Mouse (Mus musculus): Measurements from ENCODE around the gene Mdm2. TPM values are rescaled to one million over a fixed set of nuclear protein-coding genes. Genes with fewer than 3 reads are reported as not detected.

The Mdm2 gene
- total and polyA plus RNA-seq, 2 experiments: 18.2 to 24.6 TPM

- DNase-seq (ENCODE audit: extremely low read depth, low read depth, low spot score): no peak
- TF ChIP-seq POLR2A (IDR thresholded peaks at IDR 0.05; ENCODE audit: extremely low read depth, insufficient read depth, low read length): no peak
- Histone ChIP-seq H3K79me2 (ENCODE audit: control insufficient read depth, insufficient read depth, low read length) (no peaks in the 10 kb centered on the region), H3K4me1 (ENCODE audit: control insufficient read depth, insufficient read depth, low read length) (peaks cover 5% of the 10 kb centered on the region), H3K27ac (replicated peaks; ENCODE audit: insufficient read depth, low read depth, low read length) (no peak overlapping the region), H3K4me3 (ENCODE audit: insufficient read depth, low read depth, low read length) (no peak overlapping the region), H3K9ac (ENCODE audit: low read depth, low read length) (no peak overlapping the region), H3K36me3 (ENCODE audit: control insufficient read depth, insufficient read depth, low read length) (no peaks in the 10 kb centered on the region), H3K27me3 (ENCODE audit: control insufficient read depth, insufficient read depth, low read length) (no peaks in the 10 kb centered on the region)
- 87% methylated on average over 8 of the region's 8 CpGs for WGBS
These were observed 57.4 kb downstream of the Mdm2 start for GRCm38 (mm10) chr10:117652930-117653778.

GRCm38 (mm10) chr10:117652378-117652774 lies 58.2 kb downstream of the Mdm2 start:
- no peaks in the 10 kb centered on the region for H3K36me3 ChIP-seq (ENCODE audit: control insufficient read depth, insufficient read depth, low read length)
- H3K4me3 ChIP-seq (ENCODE audit: insufficient read depth, low read depth, low read length): no peak overlapping the region
- WGBS: 87% methylated on average over 4 of the region's 4 CpGs
- H3K4me1 ChIP-seq (ENCODE audit: control insufficient read depth, insufficient read depth, low read length): peaks cover 5% of the 10 kb centered on the region
- no peak for TF ChIP-seq CTCF (IDR thresholded peaks at IDR 0.05; ENCODE audit: low read depth, low read length)
- DNase-seq (ENCODE audit: extremely low read depth, low read depth, low spot score): no peak
- no peaks in the 10 kb centered on the region for H3K27me3 ChIP-seq (ENCODE audit: control insufficient read depth, insufficient read depth, low read length)
- no peak overlapping the region for H3K9ac ChIP-seq (ENCODE audit: low read depth, low read length)
- no peaks in the 10 kb centered on the region for H3K79me2 ChIP-seq (ENCODE audit: control insufficient read depth, insufficient read depth, low read length)
- H3K27ac ChIP-seq (replicated peaks; ENCODE audit: insufficient read depth, low read depth, low read length): no peak overlapping the region

- TF ChIP-seq CTCF (IDR thresholded peaks at IDR 0.05; ENCODE audit: low read depth, low read length): no peak
- no peak for TF ChIP-seq POLR2A (IDR thresholded peaks at IDR 0.05; ENCODE audit: extremely low read depth, insufficient read depth, low read length)
- 80% methylated on average over 10 of the region's 10 CpGs for WGBS
- no peaks in the 10 kb centered on the region for H3K79me2 ChIP-seq (ENCODE audit: control insufficient read depth, insufficient read depth, low read length)
- no peak overlapping the region for H3K9ac ChIP-seq (ENCODE audit: low read depth, low read length)
- DNase-seq (ENCODE audit: extremely low read depth, low read depth, low spot score): no peak
- no peak overlapping the region for H3K4me3 ChIP-seq (ENCODE audit: insufficient read depth, low read depth, low read length)
- no peaks in the 10 kb centered on the region for H3K36me3 ChIP-seq (ENCODE audit: control insufficient read depth, insufficient read depth, low read length)
- H3K27me3 ChIP-seq (ENCODE audit: control insufficient read depth, insufficient read depth, low read length): no peaks in the 10 kb centered on the region
- H3K27ac ChIP-seq (replicated peaks; ENCODE audit: insufficient read depth, low read depth, low read length): no peak overlapping the region
- H3K4me1 ChIP-seq (ENCODE audit: control insufficient read depth, insufficient read depth, low read length): peaks cover 5% of the 10 kb centered on the region
These were observed 58.8 kb downstream of the Mdm2 start for GRCm38 (mm10) chr10:117651587-117652377.

GRCm38 (mm10) chr10:117650725-117651124 lies 59.8 kb downstream of the Mdm2 start:
- 90% methylated on average over 7 of the region's 7 CpGs for WGBS
- H3K36me3 ChIP-seq (ENCODE audit: control insufficient read depth, insufficient read depth, low read length): no peaks in the 10 kb centered on the region
- no peaks in the 10 kb centered on the region for H3K27me3 ChIP-seq (ENCODE audit: control insufficient read depth, insufficient read depth, low read length)
- no peaks in the 10 kb centered on the region for H3K79me2 ChIP-seq (ENCODE audit: control insufficient read depth, insufficient read depth, low read length)
- H3K4me1 ChIP-seq (ENCODE audit: control insufficient read depth, insufficient read depth, low read length): peaks cover 5% of the 10 kb centered on the region
- no peak overlapping the region for H3K27ac ChIP-seq (replicated peaks; ENCODE audit: insufficient read depth, low read depth, low read length)
- H3K9ac ChIP-seq (ENCODE audit: low read depth, low read length): no peak overlapping the region
- DNase-seq (ENCODE audit: extremely low read depth, low read depth, low spot score): no peak
- TF ChIP-seq CTCF (IDR thresholded peaks at IDR 0.05; ENCODE audit: low read depth, low read length) (no peak), POLR2A (IDR thresholded peaks at IDR 0.05; ENCODE audit: extremely low read depth, insufficient read depth, low read length) (no peak)
- H3K4me3 ChIP-seq (ENCODE audit: insufficient read depth, low read depth, low read length): no peak overlapping the region

- peaks cover 5% of the 10 kb centered on the region for H3K4me1 ChIP-seq (ENCODE audit: control insufficient read depth, insufficient read depth, low read length)
- H3K27ac ChIP-seq (replicated peaks; ENCODE audit: insufficient read depth, low read depth, low read length): no peak overlapping the region
- WGBS: 87% methylated on average over 12 of the region's 12 CpGs
- DNase-seq (ENCODE audit: extremely low read depth, low read depth, low spot score): no peak
- no peaks in the 10 kb centered on the region for H3K79me2 ChIP-seq (ENCODE audit: control insufficient read depth, insufficient read depth, low read length)
- H3K9ac ChIP-seq (ENCODE audit: low read depth, low read length): no peak overlapping the region
- H3K27me3 ChIP-seq (ENCODE audit: control insufficient read depth, insufficient read depth, low read length): no peaks in the 10 kb centered on the region
- H3K4me3 ChIP-seq (ENCODE audit: insufficient read depth, low read depth, low read length): no peak overlapping the region
- TF ChIP-seq CTCF (IDR thresholded peaks at IDR 0.05; ENCODE audit: low read depth, low read length): no peak
- no peak for TF ChIP-seq POLR2A (IDR thresholded peaks at IDR 0.05; ENCODE audit: extremely low read depth, insufficient read depth, low read length)
- no peaks in the 10 kb centered on the region for H3K36me3 ChIP-seq (ENCODE audit: control insufficient read depth, insufficient read depth, low read length)
These were observed 60.4 kb downstream of the Mdm2 start for GRCm38 (mm10) chr10:117650042-117650655.
